Mouse (Mus musculus): ENCODE results near the gene Gm21830. TPM values are rescaled to one million over a fixed set of nuclear protein-coding genes. Genes with fewer than 3 reads are reported as not detected.
A peak's percentile ranks its signal among the peaks of the same experiment; 100 is the strongest.
"Not testable (repeated sequence)": the region's sequence is repeated elsewhere in the genome, so short reads cannot be mapped to it uniquely, and the experiment has no call there.

Gene Gm21830
- polyA plus RNA-seq (2014; fragmentation: Nextera tagmentation; extraction: Ambion mirVana) = not detected in 2 replicates

DNA sequence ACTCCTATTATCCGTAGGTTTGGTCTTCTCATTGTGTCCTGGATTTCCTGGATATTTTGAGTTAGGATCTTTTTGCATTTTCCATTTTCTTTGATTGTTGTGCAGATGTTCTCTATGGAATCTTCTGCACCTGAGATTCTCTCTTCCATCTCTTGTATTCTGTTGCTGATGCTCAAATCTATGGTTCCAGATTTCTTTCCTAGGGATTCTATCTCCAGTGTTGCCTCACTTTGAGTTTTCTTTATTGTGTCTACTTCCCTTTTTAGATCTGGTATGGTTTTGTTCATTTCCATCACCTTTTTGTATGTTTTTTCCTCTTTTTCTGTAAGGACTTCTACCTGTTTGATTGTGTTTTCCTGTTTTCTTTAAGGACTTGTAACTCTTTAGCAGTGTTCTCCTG is at the start of gene Gm21830:
Gene Gm21830, plus strand, starts transcription at position 301 of the 400 bp plus-strand sequence.
- not testable (repeated sequence) for H3K27ac ChIP-seq (ENCODE audit: low read depth, low read length); H3K9ac ChIP-seq (ENCODE audit: low read depth, low read length); H3K4me2 ChIP-seq; H3K27me3 ChIP-seq (replicated peaks; ENCODE audit: control insufficient read depth, insufficient read depth, low read length); DNase-seq (ENCODE audit: low spot score); H3K36me3 ChIP-seq (ENCODE audit: control insufficient read depth, insufficient read depth, low read length); H3K9me3 ChIP-seq (ENCODE audit: control insufficient read depth, low read length); H3K4me3 ChIP-seq (ENCODE audit: low read depth, low read length); ATAC-seq (replicated peaks; ENCODE audit: low FRiP score); H3K4me1 ChIP-seq (replicated peaks; ENCODE audit: control insufficient read depth, insufficient read depth, low read length)
- WGBS = no CpG with 5 or more reads among the region's 1 CpGs

DNA sequence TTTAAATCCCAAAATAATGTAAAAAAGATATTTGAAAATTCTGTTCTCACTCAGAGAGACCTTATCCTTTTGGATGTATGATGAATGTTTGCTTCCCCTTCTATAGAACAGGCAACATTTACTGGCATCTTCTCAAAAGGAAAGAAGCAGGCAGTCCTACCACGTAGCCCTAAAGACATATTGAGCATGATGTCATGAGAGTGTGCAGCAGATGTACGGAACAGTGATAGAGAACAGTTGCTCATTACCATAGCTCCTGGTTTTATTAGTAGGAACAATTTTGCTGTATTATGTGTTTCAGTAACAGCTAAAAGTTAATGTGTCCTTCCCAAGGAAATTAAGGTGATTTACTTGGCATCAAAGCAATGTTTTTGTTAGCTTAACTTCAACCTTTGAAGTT is 49.0 kb upstream of the Gm21830 start:
- H3K27me3 ChIP-seq (replicated peaks; ENCODE audit: control insufficient read depth, insufficient read depth, low read length) = no peaks in the 10 kb centered on the region
- H3K4me3 ChIP-seq (ENCODE audit: low read depth, low read length) = no peak overlapping the region
- no peak overlapping the region for H3K9ac ChIP-seq (ENCODE audit: low read depth, low read length)
- H3K27ac ChIP-seq (ENCODE audit: low read depth, low read length) = no peak overlapping the region
- H3K4me2 ChIP-seq = no peak overlapping the region
- H3K4me1 ChIP-seq (replicated peaks; ENCODE audit: control insufficient read depth, insufficient read depth, low read length) = no peaks in the 10 kb centered on the region
- ATAC-seq (replicated peaks; ENCODE audit: low FRiP score) (no peak), DNase-seq (ENCODE audit: low spot score) (no peak)
- H3K9me3 ChIP-seq (ENCODE audit: control insufficient read depth, low read length) = no peaks in the 10 kb centered on the region
- 78% methylated on average over 2 of the region's 2 CpGs for WGBS
- no peaks in the 10 kb centered on the region for H3K36me3 ChIP-seq (ENCODE audit: control insufficient read depth, insufficient read depth, low read length)

DNA sequence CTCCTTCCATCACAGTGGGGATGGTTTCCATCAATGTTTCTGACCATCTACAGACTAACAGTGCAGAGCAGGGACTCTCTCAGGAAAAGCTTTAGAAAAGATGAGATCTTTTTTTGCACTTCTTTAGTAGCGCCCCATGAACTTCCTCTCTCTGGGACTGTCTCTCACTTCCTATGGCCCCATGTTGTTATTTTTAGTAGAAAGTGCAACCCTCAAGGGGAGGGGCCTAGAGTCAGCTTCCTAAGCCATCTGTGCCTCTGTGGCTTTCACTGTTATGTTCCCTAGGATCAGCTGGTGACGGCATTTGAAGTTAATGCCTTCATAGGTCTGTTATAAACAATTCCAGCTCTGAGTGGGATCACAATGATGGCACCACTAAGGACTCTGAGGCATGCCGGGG is 35.0 kb upstream of the Gm21830 start:
- no peaks in the 10 kb centered on the region for H3K4me1 ChIP-seq (replicated peaks; ENCODE audit: control insufficient read depth, insufficient read depth, low read length)
- DNase-seq (ENCODE audit: low spot score) (no peak), ATAC-seq (replicated peaks; ENCODE audit: low FRiP score) (peak; percentile 51)
- no peaks in the 10 kb centered on the region for H3K9me3 ChIP-seq (ENCODE audit: control insufficient read depth, low read length)
- H3K9ac ChIP-seq (ENCODE audit: low read depth, low read length) = no peak overlapping the region
- WGBS = 46% methylated on average over 3 of the region's 3 CpGs
- H3K27ac ChIP-seq (ENCODE audit: low read depth, low read length) = no peak overlapping the region
- no peak overlapping the region for H3K4me3 ChIP-seq (ENCODE audit: low read depth, low read length)
- no peaks in the 10 kb centered on the region for H3K36me3 ChIP-seq (ENCODE audit: control insufficient read depth, insufficient read depth, low read length)
- H3K4me2 ChIP-seq = no peak overlapping the region
- no peaks in the 10 kb centered on the region for H3K27me3 ChIP-seq (replicated peaks; ENCODE audit: control insufficient read depth, insufficient read depth, low read length)

DNA sequence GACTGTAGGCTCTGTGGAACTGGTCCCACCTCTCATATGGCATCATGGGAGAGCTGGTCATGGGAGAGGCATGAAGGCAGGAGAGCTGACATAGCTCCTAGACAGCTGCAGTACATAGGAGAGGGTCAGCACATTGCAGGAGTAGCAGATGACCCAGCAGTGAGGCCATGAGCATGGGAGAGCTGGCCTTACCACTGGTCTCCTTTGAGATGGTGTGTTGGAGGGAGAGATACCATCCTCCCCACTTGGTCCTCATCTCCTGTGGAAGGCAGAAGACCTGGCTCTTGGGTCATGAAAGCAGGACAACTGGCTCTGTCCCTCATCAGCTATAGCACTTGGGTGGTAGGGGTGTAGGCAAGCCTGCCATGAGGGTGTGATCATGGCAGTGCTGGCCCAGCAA is 7.3 kb downstream of the Gm21830 start:
- no peaks in the 10 kb centered on the region for H3K9me3 ChIP-seq (ENCODE audit: control insufficient read depth, low read length)
- no peak for ATAC-seq (replicated peaks; ENCODE audit: low FRiP score)
- H3K4me1 ChIP-seq (replicated peaks; ENCODE audit: control insufficient read depth, insufficient read depth, low read length) = no peaks in the 10 kb centered on the region
- no peaks in the 10 kb centered on the region for H3K27me3 ChIP-seq (replicated peaks; ENCODE audit: control insufficient read depth, insufficient read depth, low read length)
- no peaks in the 10 kb centered on the region for H3K36me3 ChIP-seq (ENCODE audit: control insufficient read depth, insufficient read depth, low read length)
- no peak overlapping the region for H3K4me3 ChIP-seq (ENCODE audit: low read depth, low read length)
- H3K9ac ChIP-seq (ENCODE audit: low read depth, low read length) = no peak overlapping the region
- DNase-seq (ENCODE audit: low spot score) = no peak
- H3K4me2 ChIP-seq = no peak overlapping the region
- no peak overlapping the region for H3K27ac ChIP-seq (ENCODE audit: low read depth, low read length)

DNA sequence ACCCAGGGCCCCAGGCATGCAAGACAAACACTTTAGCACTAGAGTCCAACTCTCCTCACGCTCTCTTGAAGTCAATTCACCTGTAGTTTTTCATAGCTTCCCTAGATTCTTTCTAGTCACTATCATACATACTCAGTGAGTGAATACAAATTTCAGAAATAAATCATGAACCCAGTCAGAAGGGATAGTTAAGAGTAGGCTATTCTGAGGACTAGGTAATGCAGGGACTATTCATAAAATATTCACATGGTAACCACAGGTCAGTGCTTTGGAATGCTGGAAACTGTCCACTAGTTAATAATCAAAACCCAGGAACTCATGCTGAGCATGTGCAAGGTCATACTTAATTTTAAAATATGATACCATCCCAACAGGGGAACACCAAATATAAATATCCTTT is 9.3 kb downstream of the Gm21830 start:
- H3K9me3 ChIP-seq (ENCODE audit: control insufficient read depth, low read length) = no peaks in the 10 kb centered on the region
- H3K27ac ChIP-seq (ENCODE audit: low read depth, low read length) = no peak overlapping the region
- DNase-seq (ENCODE audit: low spot score) (no peak), ATAC-seq (replicated peaks; ENCODE audit: low FRiP score) (no peak)
- no peaks in the 10 kb centered on the region for H3K36me3 ChIP-seq (ENCODE audit: control insufficient read depth, insufficient read depth, low read length)
- no peak overlapping the region for H3K4me3 ChIP-seq (ENCODE audit: low read depth, low read length)
- no peaks in the 10 kb centered on the region for H3K27me3 ChIP-seq (replicated peaks; ENCODE audit: control insufficient read depth, insufficient read depth, low read length)
- no peaks in the 10 kb centered on the region for H3K4me1 ChIP-seq (replicated peaks; ENCODE audit: control insufficient read depth, insufficient read depth, low read length)
- 75% methylated on average over 1 of the region's 1 CpGs for WGBS
- no peak overlapping the region for H3K4me2 ChIP-seq
- no peak overlapping the region for H3K9ac ChIP-seq (ENCODE audit: low read depth, low read length)

DNA sequence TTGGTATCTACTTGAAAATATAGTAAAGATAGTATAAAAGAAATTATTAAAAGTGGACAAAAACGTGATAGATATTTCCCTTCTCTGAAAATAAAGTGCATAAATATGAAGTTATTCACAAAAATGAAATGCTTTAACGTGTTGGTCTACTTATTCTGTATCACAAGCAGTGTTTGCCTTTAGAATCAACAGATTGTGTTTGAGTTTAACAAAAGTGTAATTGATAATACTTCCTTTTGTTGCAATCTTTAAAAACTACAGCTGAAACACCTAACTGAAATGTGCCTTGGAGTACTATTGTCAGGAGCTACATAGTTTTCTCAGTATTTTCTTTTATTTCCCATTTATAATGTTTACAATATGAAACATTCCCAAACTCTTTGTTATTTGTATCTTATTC is 19.6 kb downstream of the Gm21830 start, which contains the start of gene Gm26727:
Gene Gm26727, minus strand, starts transcription at position 101 of the 400 bp plus-strand sequence.
- Histone ChIP-seq H3K4me2 (no peak within 1 kb of the TSS), H3K9me3 (ENCODE audit: control insufficient read depth, low read length) (no peaks in the 10 kb centered on the region), H3K27me3 (replicated peaks; ENCODE audit: control insufficient read depth, insufficient read depth, low read length) (no peaks in the 10 kb centered on the region), H3K36me3 (ENCODE audit: control insufficient read depth, insufficient read depth, low read length) (no peaks in the 10 kb centered on the region), H3K27ac (ENCODE audit: low read depth, low read length) (no peak within 1 kb of the TSS), H3K4me1 (replicated peaks; ENCODE audit: control insufficient read depth, insufficient read depth, low read length) (no peaks in the 10 kb centered on the region), H3K4me3 (ENCODE audit: low read depth, low read length) (no peak within 1 kb of the TSS), H3K9ac (ENCODE audit: low read depth, low read length) (no peak within 1 kb of the TSS)
- WGBS = 49% methylated on average over 2 of the region's 2 CpGs
- DNase-seq (ENCODE audit: low spot score) (no peak), ATAC-seq (replicated peaks; ENCODE audit: low FRiP score) (no peak)

DNA sequence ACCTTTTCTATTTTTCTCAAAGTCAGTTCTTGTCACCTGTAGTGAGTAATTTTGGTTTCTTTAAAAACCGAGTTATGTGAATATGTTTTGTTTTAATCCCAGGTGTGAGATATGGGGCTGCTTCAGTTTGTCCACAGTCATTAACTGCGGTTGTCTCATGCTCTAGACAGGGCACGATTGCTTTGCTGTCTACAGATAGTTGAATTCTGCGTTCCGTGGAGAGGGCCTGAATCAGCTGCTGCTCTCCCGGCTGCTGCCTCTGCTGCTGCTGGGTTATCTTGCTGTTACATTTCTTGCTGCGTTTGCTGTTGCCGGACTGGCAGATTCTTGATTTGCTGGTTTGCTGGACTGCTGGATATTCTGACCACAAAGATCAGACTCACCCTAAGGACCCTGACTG is 24.8 kb downstream of the Gm21830 start:
- no peak overlapping the region for H3K4me2 ChIP-seq
- no peaks in the 10 kb centered on the region for H3K36me3 ChIP-seq (ENCODE audit: control insufficient read depth, insufficient read depth, low read length)
- no peak overlapping the region for H3K4me3 ChIP-seq (ENCODE audit: low read depth, low read length)
- no peak overlapping the region for H3K27ac ChIP-seq (ENCODE audit: low read depth, low read length)
- no peak for DNase-seq (ENCODE audit: low spot score)
- 37% methylated on average over 8 of the region's 8 CpGs for WGBS
- H3K9me3 ChIP-seq (ENCODE audit: control insufficient read depth, low read length) = no peaks in the 10 kb centered on the region
- peak; percentile 84 for ATAC-seq (replicated peaks; ENCODE audit: low FRiP score)
- no peaks in the 10 kb centered on the region for H3K4me1 ChIP-seq (replicated peaks; ENCODE audit: control insufficient read depth, insufficient read depth, low read length)
- H3K27me3 ChIP-seq (replicated peaks; ENCODE audit: control insufficient read depth, insufficient read depth, low read length) = no peaks in the 10 kb centered on the region
- no peak overlapping the region for H3K9ac ChIP-seq (ENCODE audit: low read depth, low read length)

DNA sequence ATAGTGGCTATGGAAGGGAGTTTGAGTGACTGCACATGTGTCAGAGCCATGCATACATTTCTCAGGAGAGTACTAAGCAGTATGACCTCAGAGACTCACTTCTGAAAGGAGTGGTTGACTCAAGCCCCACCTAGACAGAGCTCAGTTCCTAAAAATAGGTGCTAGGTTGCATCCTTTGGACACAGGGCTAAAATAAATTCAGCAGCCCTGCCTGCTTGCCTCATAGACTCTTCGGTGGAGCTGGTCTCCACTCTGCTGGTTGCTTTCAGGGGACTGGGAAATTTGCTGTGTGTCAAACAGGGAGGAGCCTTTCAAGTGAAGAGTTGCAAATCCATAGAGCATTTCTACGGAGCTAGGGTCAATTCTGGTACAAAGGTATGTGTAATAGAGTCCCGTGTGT is 32.3 kb downstream of the Gm21830 start, which contains the start of gene Xirp2:
Gene Xirp2, plus strand, starts transcription at position 223 of the 400 bp plus-strand sequence.
- Histone ChIP-seq H3K4me2 (no peak within 1 kb of the TSS), H3K27me3 (replicated peaks; ENCODE audit: control insufficient read depth, insufficient read depth, low read length) (no peaks in the 10 kb centered on the region), H3K4me1 (replicated peaks; ENCODE audit: control insufficient read depth, insufficient read depth, low read length) (no peaks in the 10 kb centered on the region), H3K27ac (ENCODE audit: low read depth, low read length) (no peak within 1 kb of the TSS), H3K9me3 (ENCODE audit: control insufficient read depth, low read length) (no peaks in the 10 kb centered on the region), H3K9ac (ENCODE audit: low read depth, low read length) (no peak within 1 kb of the TSS), H3K4me3 (ENCODE audit: low read depth, low read length) (no peak within 1 kb of the TSS), H3K36me3 (ENCODE audit: control insufficient read depth, insufficient read depth, low read length) (no peaks in the 10 kb centered on the region)
- ATAC-seq (replicated peaks; ENCODE audit: low FRiP score) (no peak), DNase-seq (ENCODE audit: low spot score) (no peak)
- WGBS = 72% methylated on average over 3 of the region's 3 CpGs

DNA sequence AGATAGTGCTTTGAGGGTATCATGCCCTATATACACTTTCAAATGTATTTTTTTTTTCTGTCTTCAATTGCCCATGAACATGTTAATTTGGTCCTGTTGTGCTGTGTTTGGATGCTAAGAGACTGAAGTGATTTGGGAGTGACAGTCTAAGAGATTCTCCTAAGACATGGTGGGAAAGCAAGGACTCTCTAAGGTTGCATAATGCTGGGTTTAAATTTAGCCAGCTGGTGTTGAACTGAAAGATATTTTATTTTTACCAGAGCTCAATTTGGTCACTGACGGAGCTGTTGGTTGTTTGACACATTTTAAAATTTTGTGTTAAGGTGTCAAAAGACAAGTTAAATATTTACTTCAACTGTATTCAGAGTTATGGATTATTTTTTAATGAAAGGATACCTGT is 33.2 kb downstream of the Gm21830 start:
- Histone ChIP-seq H3K9ac (ENCODE audit: low read depth, low read length) (no peak overlapping the region), H3K27ac (ENCODE audit: low read depth, low read length) (no peak overlapping the region), H3K4me3 (ENCODE audit: low read depth, low read length) (no peak overlapping the region), H3K9me3 (ENCODE audit: control insufficient read depth, low read length) (no peaks in the 10 kb centered on the region), H3K36me3 (ENCODE audit: control insufficient read depth, insufficient read depth, low read length) (no peaks in the 10 kb centered on the region), H3K27me3 (replicated peaks; ENCODE audit: control insufficient read depth, insufficient read depth, low read length) (no peaks in the 10 kb centered on the region), H3K4me1 (replicated peaks; ENCODE audit: control insufficient read depth, insufficient read depth, low read length) (no peaks in the 10 kb centered on the region), H3K4me2 (no peak overlapping the region)
- ATAC-seq (replicated peaks; ENCODE audit: low FRiP score) (no peak), DNase-seq (ENCODE audit: low spot score) (no peak)
- WGBS = 85% methylated on average over 1 of the region's 1 CpGs

Measured in liver, embryonic 11.5 days (tissue).